Mouse (Mus musculus) intestine, embryonic 15.5 days (tissue): Measurements from ENCODE around the gene Akap10. TPM values are rescaled to one million over a fixed set of nuclear protein-coding genes. Genes with fewer than 3 reads are reported as not detected.

Experiments used
- ATAC-seq: fragments of 200-750 bp; cut with Nextera tagmentation; 2 replicates; pipeline ENCODE4 v1.8.0; 2017; ENCODE audit warnings: moderate TSS enrichment, moderate library complexity
- H3K27ac ChIP-seq: fragments of 300-500 bp; sonication (generic); 2 replicates; pipeline ENCODE4 v1.5.1; 2015; ENCODE audit warnings: mild to moderate bottlenecking, inconsistent platforms
- H3K27me3 ChIP-seq: fragments of 300-500 bp; sonication (generic); replicated peaks from 2 replicates; pipeline ENCODE4 v1.6.1; 2015; ENCODE audit warnings: inconsistent platforms
- H3K36me3 ChIP-seq: fragments of 300-500 bp; sonication (generic); 2 replicates; pipeline ENCODE4 v1.6.1; 2015; ENCODE audit warnings: inconsistent platforms
- H3K4me1 ChIP-seq: fragments of 300-500 bp; sonication (generic); replicated peaks from 2 replicates; pipeline ENCODE4 v1.6.1; 2015; ENCODE audit warnings: inconsistent platforms
- H3K4me2 ChIP-seq: fragments of 300-500 bp; sonication (generic); replicated peaks from 2 replicates; pipeline ENCODE4 v1.6.1; 2015; ENCODE audit warnings: mild to moderate bottlenecking, inconsistent platforms
- H3K4me3 ChIP-seq: fragments of 300-500 bp; sonication (generic); replicated peaks from 2 replicates; pipeline ENCODE4 v1.5.1; 2015; ENCODE audit warnings: inconsistent platforms
- H3K9ac ChIP-seq: fragments of 300-500 bp; sonication (generic); 2 replicates; pipeline ENCODE4 v1.6.1; 2015; ENCODE audit warnings: inconsistent platforms
- H3K9me3 ChIP-seq: fragments of 300-500 bp; sonication (generic); 2 replicates; pipeline ENCODE4 v1.6.1; 2016; ENCODE audit warnings: inconsistent platforms
- WGBS: fragments of 180-500 bp; shearing (Covaris S2); methylation state at CpG from one replicate; pipeline ENCODE4 v1.1.7; 2015; 5-methylcytosine and 5-hydroxymethylcytosine counted together
- polyA plus RNA-seq: library from polyadenylated mRNA; unstranded; fragments of >200 nt; fragmentation: Nextera tagmentation; extraction: Ambion mirVana; gene quantifications from 2 replicates; pipeline ENCODE4 v1.2.1, GENCODE M21; 2015

The Akap10 gene
- polyA plus RNA-seq, 1 experiment from 2014 or later, result 14.3 TPM

GRCm38 (mm10) chr11:61957296-61957813, 27.3 kb upstream of the Akap10 start:
- Histone ChIP-seq H3K9ac (peak overlapping the region; percentile 26), H3K4me2 (peak overlapping the region; percentile 99)
- peak; percentile 57 for ATAC-seq

GRCm38 (mm10) chr11:61956572-61957295, 26.7 kb upstream of the Akap10 start, which contains the start of gene Specc1:
Gene Specc1 (plus strand): TSS chr11:61956763.
- Histone ChIP-seq H3K27me3 (peaks cover 7% of the 10 kb centered on the region), H3K36me3 (no peaks in the 10 kb centered on the region), H3K4me1 (peaks cover 6% of the 10 kb centered on the region; the same call in 1 of the 2 replicates), H3K4me3 (peak within 1 kb of the TSS; percentile 55), H3K4me2 (peak within 1 kb of the TSS; percentile 99), H3K9me3 (no peaks in the 10 kb centered on the region), H3K27ac (no peak within 1 kb of the TSS), H3K9ac (peak within 1 kb of the TSS; percentile 26)
- ATAC-seq, result peak; percentile 94
- under 1% methylated on average over 58 of the region's 58 CpGs for WGBS

More at GRCm38 (mm10) chr11:61957296-61957813, 27.3 kb upstream of the Akap10 start:
- peaks cover 7% of the 10 kb centered on the region for H3K27me3 ChIP-seq
- H3K36me3 ChIP-seq, result no peaks in the 10 kb centered on the region
- H3K4me3 ChIP-seq, result peak overlapping the region; percentile 55
- H3K9me3 ChIP-seq, result no peaks in the 10 kb centered on the region
- WGBS, result 6% methylated on average over 25 of the region's 25 CpGs
- H3K4me1 ChIP-seq, result peaks cover 6% of the 10 kb centered on the region; the same call in 1 of the 2 replicates
- no peak overlapping the region for H3K27ac ChIP-seq

DNA sequence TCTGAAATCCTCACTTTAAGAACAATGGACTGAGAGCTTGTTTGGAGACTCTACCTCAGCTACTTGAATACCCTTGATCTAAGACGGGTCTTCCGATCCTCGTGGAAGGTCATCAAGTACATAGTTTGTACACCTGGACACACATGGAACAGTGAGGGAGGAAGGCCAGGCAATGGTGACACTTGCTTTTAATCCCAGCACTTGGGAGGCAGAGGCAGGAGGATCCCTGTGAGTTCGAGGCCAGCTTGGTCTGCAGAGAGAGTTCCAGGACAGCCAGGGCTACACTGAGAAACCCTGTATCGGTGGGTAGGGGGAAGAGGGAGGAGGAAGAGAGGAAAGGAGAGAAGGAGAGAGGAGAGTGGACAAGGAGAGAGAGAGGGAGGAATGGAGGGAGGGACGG, 25.9 kb upstream of the Akap10 start:
- Histone ChIP-seq H3K9ac (no peak overlapping the region), H3K36me3 (no peaks in the 10 kb centered on the region), H3K9me3 (no peaks in the 10 kb centered on the region), H3K4me2 (no peak overlapping the region), H3K4me1 (peaks cover 6% of the 10 kb centered on the region; the same call in 1 of the 2 replicates), H3K27me3 (peaks cover 7% of the 10 kb centered on the region), H3K4me3 (no peak overlapping the region), H3K27ac (no peak overlapping the region)
- WGBS, result 78% methylated on average over 6 of the region's 6 CpGs
- no peak for ATAC-seq

- Histone ChIP-seq H3K27me3 (peaks cover 7% of the 10 kb centered on the region), H3K9me3 (no peaks in the 10 kb centered on the region), H3K4me1 (peaks cover 6% of the 10 kb centered on the region; the same call in 1 of the 2 replicates), H3K4me3 (no peak overlapping the region), H3K36me3 (no peaks in the 10 kb centered on the region), H3K27ac (no peak overlapping the region), H3K9ac (no peak overlapping the region), H3K4me2 (no peak overlapping the region)
- ATAC-seq, result no peak
- 64% methylated on average over 6 of the region's 6 CpGs for WGBS
Measured at GRCm38 (mm10) chr11:61955136-61955535, 25.1 kb upstream of the Akap10 start.

DNA sequence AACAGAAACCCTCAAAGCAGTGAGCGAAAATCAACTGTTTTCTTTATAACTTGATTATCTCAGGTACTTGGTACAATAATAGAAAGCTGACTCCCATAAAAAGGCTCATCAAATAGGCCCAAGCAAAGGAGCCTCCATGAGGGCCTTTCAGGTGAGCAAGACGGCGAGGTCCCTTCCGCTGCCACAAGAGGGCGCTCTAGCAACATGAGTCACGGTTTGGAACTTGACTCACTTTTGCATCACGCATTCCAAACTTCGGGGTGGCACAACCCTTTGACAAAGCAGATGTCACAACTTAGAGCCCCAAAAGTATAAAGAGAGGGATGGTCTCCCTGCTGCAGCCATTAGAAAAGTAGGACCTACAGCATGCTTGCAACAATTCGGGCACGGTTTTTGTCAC, 20.6 kb upstream of the Akap10 start:
- Histone ChIP-seq H3K9ac (no peak overlapping the region), H3K36me3 (no peaks in the 10 kb centered on the region), H3K27ac (no peak overlapping the region), H3K4me3 (no peak overlapping the region), H3K27me3 (no peaks in the 10 kb centered on the region), H3K4me1 (no peaks in the 10 kb centered on the region), H3K4me2 (no peak overlapping the region; the same call in 1 of the 2 replicates), H3K9me3 (no peaks in the 10 kb centered on the region)
- no peak for ATAC-seq
- WGBS, result 19% methylated on average over 10 of the region's 10 CpGs

GRCm38 (mm10) chr11:61949315-61949714, 19.3 kb upstream of the Akap10 start:
- no peak overlapping the region for H3K27ac ChIP-seq
- 1% methylated on average over 3 of the region's 3 CpGs for whole genome bisulfite sequencing
- H3K27me3 ChIP-seq, result no peaks in the 10 kb centered on the region
- H3K36me3 ChIP-seq, result no peaks in the 10 kb centered on the region
- H3K9me3 ChIP-seq, result no peaks in the 10 kb centered on the region
- H3K4me2 ChIP-seq, result no peak overlapping the region
- no peak overlapping the region for H3K4me3 ChIP-seq
- no peak overlapping the region for H3K9ac ChIP-seq
- ATAC-seq, result no peak
- no peaks in the 10 kb centered on the region for H3K4me1 ChIP-seq

DNA sequence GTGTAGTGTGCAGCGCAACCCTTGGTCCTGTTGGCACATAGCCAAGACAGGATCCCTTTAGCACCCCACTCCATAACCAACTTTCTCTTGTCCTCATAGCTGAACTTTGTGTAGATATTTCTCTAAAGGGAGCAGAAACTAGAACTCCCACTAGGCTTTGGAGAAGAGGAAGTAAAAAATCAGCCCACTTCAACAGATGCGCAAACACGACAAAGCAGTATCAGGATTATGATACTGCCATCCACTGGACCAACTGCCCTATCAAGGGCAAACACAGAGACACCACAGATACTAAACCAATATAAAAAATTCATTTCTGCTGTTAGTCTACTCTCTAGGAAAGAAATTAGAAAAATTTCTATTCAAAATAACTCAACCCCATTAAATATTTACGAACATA, 16.6 kb upstream of the Akap10 start:
- no peaks in the 10 kb centered on the region for H3K9me3 ChIP-seq
- H3K27me3 ChIP-seq, result no peaks in the 10 kb centered on the region
- ATAC-seq, result no peak
- no peak overlapping the region for H3K4me2 ChIP-seq
- no peak overlapping the region for H3K27ac ChIP-seq
- 91% methylated on average over 4 of the region's 4 CpGs for WGBS
- H3K4me3 ChIP-seq, result no peak overlapping the region
- no peaks in the 10 kb centered on the region for H3K36me3 ChIP-seq
- H3K4me1 ChIP-seq, result no peaks in the 10 kb centered on the region
- H3K9ac ChIP-seq, result no peak overlapping the region

DNA sequence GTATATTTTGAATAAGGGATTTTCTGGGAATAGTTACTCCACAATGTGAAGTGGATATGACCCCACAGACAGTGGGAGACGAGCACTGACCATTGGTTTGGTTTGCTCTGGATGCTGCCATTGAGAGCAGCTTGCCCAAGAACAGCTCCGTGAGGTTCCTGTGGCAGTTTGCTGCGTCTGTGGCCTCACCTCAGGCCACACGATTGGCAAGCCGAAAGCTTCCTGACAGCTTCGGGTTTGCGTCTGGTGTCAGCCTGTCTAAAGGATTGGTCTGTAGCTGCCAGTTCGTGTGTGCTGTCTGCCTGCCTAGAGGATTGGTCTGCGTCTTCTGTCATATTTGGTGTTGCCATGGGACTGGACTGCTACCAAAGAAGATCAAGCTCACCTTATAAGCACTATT, 14.4 kb upstream of the Akap10 start:
- Histone ChIP-seq H3K27me3 (no peaks in the 10 kb centered on the region), H3K4me2 (no peak overlapping the region), H3K4me3 (no peak overlapping the region), H3K9me3 (no peaks in the 10 kb centered on the region), H3K36me3 (no peaks in the 10 kb centered on the region), H3K27ac (no peak overlapping the region), H3K4me1 (no peaks in the 10 kb centered on the region), H3K9ac (no peak overlapping the region)
- WGBS, result 77% methylated on average over 9 of the region's 9 CpGs
- ATAC-seq, result no peak

DNA sequence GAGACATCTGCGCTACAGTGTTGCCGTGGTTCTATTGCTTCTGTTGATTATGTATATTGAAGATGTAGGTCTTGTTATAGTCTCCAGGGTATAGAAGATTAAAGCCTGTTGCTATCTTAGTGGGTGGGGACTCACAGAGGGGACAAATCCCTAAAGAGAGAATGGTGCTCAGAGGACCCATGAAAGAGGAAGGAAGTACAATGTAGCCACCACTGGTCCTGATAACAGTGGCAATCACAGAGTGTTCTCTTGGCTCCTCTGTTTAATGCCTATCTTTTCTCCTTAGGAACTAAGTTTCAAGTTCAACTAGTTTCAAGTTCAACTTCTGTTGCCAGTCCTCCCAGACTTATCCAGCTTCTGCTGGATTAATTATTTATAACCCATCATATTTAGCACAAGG, 12.9 kb upstream of the Akap10 start:
- Histone ChIP-seq H3K27me3 (no peaks in the 10 kb centered on the region), H3K4me3 (no peak overlapping the region), H3K9ac (no peak overlapping the region), H3K36me3 (no peaks in the 10 kb centered on the region), H3K4me1 (no peaks in the 10 kb centered on the region), H3K27ac (no peak overlapping the region), H3K4me2 (no peak overlapping the region), H3K9me3 (no peaks in the 10 kb centered on the region)
- 92% methylated on average over 2 of the region's 2 CpGs for WGBS
- no peak for ATAC-seq

- Histone ChIP-seq H3K36me3 (no peaks in the 10 kb centered on the region), H3K4me2 (no peak overlapping the region), H3K9me3 (no peaks in the 10 kb centered on the region), H3K27ac (no peak overlapping the region), H3K4me3 (no peak overlapping the region), H3K9ac (no peak overlapping the region), H3K27me3 (no peaks in the 10 kb centered on the region), H3K4me1 (no peaks in the 10 kb centered on the region)
- ATAC-seq, result no peak
- 89% methylated on average over 1 of the region's 1 CpGs for WGBS
Measured at GRCm38 (mm10) chr11:61937761-61938160, 7.7 kb upstream of the Akap10 start.

DNA sequence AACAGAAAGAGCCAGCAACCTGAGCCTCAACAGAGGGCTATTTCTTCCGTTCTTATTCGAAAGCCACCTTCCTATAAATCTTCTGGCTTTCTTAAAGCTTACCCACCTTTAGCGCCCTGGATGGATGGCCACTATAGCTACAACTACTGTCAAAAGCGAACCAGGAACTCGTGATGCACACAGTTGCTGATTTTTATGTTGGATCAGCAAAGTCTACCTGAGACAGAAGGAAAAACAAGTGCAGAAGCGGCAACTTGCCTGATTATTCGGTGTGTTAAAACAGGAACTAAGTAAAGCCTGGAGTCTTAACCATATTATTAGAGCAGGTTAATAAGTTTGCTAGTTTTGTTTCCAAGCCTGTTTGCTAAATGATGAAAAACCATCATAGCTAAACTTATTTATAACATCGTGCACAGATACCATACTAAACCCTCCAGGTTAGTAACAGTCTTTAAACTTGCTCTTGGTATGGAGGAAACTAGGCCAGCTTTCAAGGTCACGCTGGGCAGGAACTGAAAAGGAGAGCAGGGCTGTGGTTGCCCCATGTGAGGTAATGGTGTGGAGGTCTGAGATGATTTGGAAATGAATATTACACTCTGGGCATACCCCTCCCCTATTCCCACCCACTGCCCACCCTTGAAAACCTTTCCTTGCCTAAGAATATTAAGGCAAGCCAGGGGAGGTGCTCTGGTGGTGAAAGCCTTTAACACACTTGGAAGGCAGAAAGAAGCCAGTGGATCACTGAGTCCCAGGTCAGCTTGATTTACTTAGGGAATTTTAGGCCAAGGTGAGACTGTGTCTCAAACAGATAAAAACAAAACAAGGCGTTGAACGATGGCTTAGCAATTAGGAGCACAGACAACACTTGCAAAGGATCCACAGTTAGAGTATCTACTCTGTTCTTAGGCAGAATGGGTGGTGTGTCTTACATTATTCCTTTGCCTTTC, 861 bp upstream of the Akap10 start:
- Histone ChIP-seq H3K36me3 (no peaks in the 10 kb centered on the region), H3K4me1 (peaks cover 4% of the 10 kb centered on the region; the same call in 1 of the 2 replicates), H3K9me3 (no peaks in the 10 kb centered on the region), H3K4me3 (peak overlapping the region; percentile 98), H3K27me3 (no peaks in the 10 kb centered on the region), H3K4me2 (peak overlapping the region; percentile 80), H3K27ac (peak overlapping the region; percentile 98), H3K9ac (peak overlapping the region; percentile 92)
- ATAC-seq, result peak; percentile 39
- 19% methylated on average over 11 of the region's 11 CpGs for WGBS
